Mouse (Mus musculus) liver, embryonic 12.5 days (tissue): ENCODE data around the gene Dnmt1. TPM values are rescaled to one million over a fixed set of nuclear protein-coding genes. Genes with fewer than 3 reads are reported as not detected.
A peak's percentile ranks its signal among the peaks of the same experiment; 100 is the strongest.

Experiments used
- ATAC-seq: fragments of 200-750 bp; cut with Nextera tagmentation; 2 replicates; pipeline ENCODE4 v1.8.0; 2017; ENCODE audit warnings: moderate number of reproducible peaks, mild to moderate bottlenecking, moderate library complexity
- H3K27ac ChIP-seq: fragments of 300-500 bp; sonication (generic); 2 replicates; pipeline ENCODE4 v1.5.1; 2016; ENCODE audit warnings: mild to moderate bottlenecking
- H3K27me3 ChIP-seq: fragments of 300-500 bp; sonication (generic); replicated peaks from 2 replicates; pipeline ENCODE4 v1.6.1; 2016; ENCODE audit warnings: mild to moderate bottlenecking, moderate library complexity
- H3K36me3 ChIP-seq: fragments of 300-500 bp; sonication (generic); 2 replicates; pipeline ENCODE4 v1.6.1; 2016; ENCODE audit warnings: mild to moderate bottlenecking, moderate library complexity
- H3K4me1 ChIP-seq: fragments of 300-500 bp; sonication (generic); 2 replicates; pipeline ENCODE4 v1.6.1; 2016
- H3K4me2 ChIP-seq: fragments of 300-500 bp; sonication (generic); 2 replicates; pipeline ENCODE4 v1.6.1; 2016; ENCODE audit warnings: mild to moderate bottlenecking, moderate library complexity
- H3K4me3 ChIP-seq: fragments of 300-500 bp; sonication (generic); 2 replicates; pipeline ENCODE4 v1.5.1; 2016; ENCODE audit warnings: mild to moderate bottlenecking, moderate library complexity
- H3K9ac ChIP-seq: fragments of 300-500 bp; sonication (generic); 2 replicates; pipeline ENCODE4 v1.6.1; 2016; ENCODE audit warnings: mild to moderate bottlenecking, moderate library complexity
- H3K9me3 ChIP-seq: fragments of 300-500 bp; sonication (generic); replicated peaks from 2 replicates; pipeline ENCODE4 v1.6.1; 2016; ENCODE audit warnings: mild to moderate bottlenecking, moderate library complexity
- WGBS: fragments of 180-500 bp; shearing (Covaris S2); methylation state at CpG from one replicate; pipeline ENCODE4 v1.1.7; 2016; ENCODE audit not compliant: insufficient replicate concordance; 5-methylcytosine and 5-hydroxymethylcytosine counted together
- polyA plus RNA-seq: library from polyadenylated mRNA; unstranded; fragments of >200 nt; fragmentation: Nextera tagmentation; extraction: Ambion mirVana; gene quantifications from 2 replicates; pipeline ENCODE4 v1.2.1, GENCODE M21; 2016

Gene Dnmt1
- polyA plus RNA-seq, 1 experiment from 2014 or later: 97.3 TPM

DNA sequence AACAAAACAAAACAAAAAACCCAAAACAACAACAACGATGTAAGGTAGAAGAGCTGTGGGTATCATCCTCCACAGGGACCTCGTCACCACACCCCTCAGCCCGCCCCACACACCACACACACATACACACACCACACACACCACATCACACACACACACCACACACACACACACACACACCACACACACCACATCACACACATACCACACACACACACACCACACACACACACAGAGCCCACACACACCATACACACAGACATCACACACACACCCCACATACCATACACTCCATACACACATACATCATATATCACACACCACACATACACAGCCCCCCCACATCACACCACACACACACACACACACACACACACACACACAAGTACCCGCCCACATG is 31.9 kb upstream of the Dnmt1 start:
- H3K9ac ChIP-seq: no peak overlapping the region
- no peak overlapping the region for H3K4me3 ChIP-seq
- no peak overlapping the region for H3K4me2 ChIP-seq
- H3K4me1 ChIP-seq: peaks cover 9% of the 10 kb centered on the region
- H3K27ac ChIP-seq: no peak overlapping the region
- ATAC-seq: no peak
- 82% methylated on average over 4 of the region's 4 CpGs for WGBS
- no peaks in the 10 kb centered on the region for H3K36me3 ChIP-seq
- H3K9me3 ChIP-seq: no peaks in the 10 kb centered on the region
- H3K27me3 ChIP-seq: peaks cover 13% of the 10 kb centered on the region; the same call in 1 of the 2 replicates

DNA sequence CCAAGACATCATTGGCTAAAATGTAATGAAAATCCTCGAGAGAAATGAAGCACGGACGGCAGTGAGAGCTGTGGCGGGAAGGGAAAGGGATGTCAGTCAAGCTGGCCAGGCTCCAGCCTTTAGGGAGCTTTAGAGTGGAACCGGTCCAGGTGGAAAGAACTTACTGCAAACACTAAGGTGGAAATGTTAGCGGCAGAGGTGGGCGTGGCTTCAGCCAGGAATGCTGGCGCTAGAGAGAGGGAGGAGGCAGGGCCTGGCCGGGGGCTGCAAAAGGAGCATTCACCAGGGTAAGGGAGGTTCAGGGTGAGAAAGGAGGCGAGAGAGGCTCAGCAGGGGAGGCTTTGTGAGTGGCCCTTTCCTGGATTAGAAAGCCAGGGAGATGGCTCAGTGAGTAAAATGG is 31.2 kb upstream of the Dnmt1 start:
- no peak overlapping the region for H3K27ac ChIP-seq
- no peak overlapping the region; the same call in 1 of the 2 replicates for H3K4me3 ChIP-seq
- peaks cover 9% of the 10 kb centered on the region for H3K4me1 ChIP-seq
- peaks cover 15% of the 10 kb centered on the region; the same call in 1 of the 2 replicates for H3K27me3 ChIP-seq
- no peaks in the 10 kb centered on the region for H3K36me3 ChIP-seq
- H3K4me2 ChIP-seq: peak overlapping the region; percentile 30
- ATAC-seq: no peak
- no peaks in the 10 kb centered on the region for H3K9me3 ChIP-seq
- 23% methylated on average over 10 of the region's 10 CpGs for WGBS
- H3K9ac ChIP-seq: peak overlapping the region; percentile 10; the same call in 1 of the 2 replicates

DNA sequence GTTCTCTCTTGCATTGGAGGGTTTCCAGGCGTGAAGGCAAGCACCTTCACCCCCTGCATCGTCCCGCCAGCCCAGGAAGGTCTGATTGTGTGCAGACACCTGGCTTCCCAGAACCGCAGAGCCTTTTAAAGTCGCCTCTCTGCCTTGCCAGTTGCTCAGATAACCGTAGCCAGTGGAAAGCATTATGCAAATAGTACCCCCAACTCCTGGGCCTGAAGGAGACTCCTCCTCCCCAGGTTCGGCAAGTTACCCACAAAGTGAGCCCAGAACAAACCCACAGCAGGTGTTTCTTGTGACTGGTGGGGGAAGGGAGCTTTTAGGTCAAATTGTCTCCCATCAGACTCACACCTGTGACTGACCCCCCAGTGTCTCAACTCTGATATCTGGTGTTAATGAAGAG is 28.3 kb upstream of the Dnmt1 start:
- WGBS: 34% methylated on average over 7 of the region's 7 CpGs
- no peak for ATAC-seq

GRCm38 (mm10) chr9:20986952-20987686 is 27.4 kb upstream of the Dnmt1 start:
- Histone ChIP-seq H3K36me3 (no peaks in the 10 kb centered on the region), H3K4me3 (no peak overlapping the region), H3K27ac (no peak overlapping the region), H3K9me3 (no peaks in the 10 kb centered on the region), H3K9ac (no peak overlapping the region), H3K4me1 (peaks cover 9% of the 10 kb centered on the region), H3K4me2 (no peak overlapping the region), H3K27me3 (peaks cover 15% of the 10 kb centered on the region; the same call in 1 of the 2 replicates)
- WGBS: 65% methylated on average over 15 of the region's 15 CpGs
- no peak for ATAC-seq

More for the DNA sequence above, 28.3 kb upstream of the Dnmt1 start:
- H3K4me1 ChIP-seq: peaks cover 9% of the 10 kb centered on the region
- H3K27ac ChIP-seq: no peak overlapping the region
- peaks cover 15% of the 10 kb centered on the region; the same call in 1 of the 2 replicates for H3K27me3 ChIP-seq
- no peak overlapping the region for H3K9ac ChIP-seq
- no peaks in the 10 kb centered on the region for H3K9me3 ChIP-seq
- H3K4me3 ChIP-seq: no peak overlapping the region
- no peaks in the 10 kb centered on the region for H3K36me3 ChIP-seq
- no peak overlapping the region for H3K4me2 ChIP-seq

DNA sequence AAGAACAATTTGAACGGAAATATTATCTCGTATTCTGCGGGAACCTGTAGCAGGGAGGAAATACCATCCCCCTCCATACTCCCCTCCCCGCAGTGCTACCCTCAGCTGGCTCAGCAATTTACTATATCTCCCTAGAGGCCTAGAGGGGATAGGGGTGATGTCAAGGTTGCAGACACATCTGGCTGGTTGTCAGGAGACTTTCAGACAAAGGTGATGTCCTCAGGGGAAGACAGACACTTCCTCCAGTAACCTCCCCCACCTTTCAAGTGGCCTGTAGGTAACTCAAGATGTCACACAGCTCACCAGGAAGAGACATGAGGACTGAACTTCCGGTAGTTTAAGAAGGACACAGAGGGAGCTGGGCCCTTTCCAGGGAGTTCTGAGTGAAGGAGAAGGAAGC is 23.5 kb upstream of the Dnmt1 start:
- H3K9me3 ChIP-seq: no peaks in the 10 kb centered on the region
- no peak overlapping the region for H3K9ac ChIP-seq
- no peak overlapping the region for H3K4me2 ChIP-seq
- peaks cover 12% of the 10 kb centered on the region; the same call in 1 of the 2 replicates for H3K27me3 ChIP-seq
- H3K36me3 ChIP-seq: no peaks in the 10 kb centered on the region
- no peak overlapping the region for H3K27ac ChIP-seq
- peaks cover 15% of the 10 kb centered on the region for H3K4me1 ChIP-seq
- no peak overlapping the region for H3K4me3 ChIP-seq
- 22% methylated on average over 5 of the region's 5 CpGs for WGBS
- no peak for ATAC-seq

DNA sequence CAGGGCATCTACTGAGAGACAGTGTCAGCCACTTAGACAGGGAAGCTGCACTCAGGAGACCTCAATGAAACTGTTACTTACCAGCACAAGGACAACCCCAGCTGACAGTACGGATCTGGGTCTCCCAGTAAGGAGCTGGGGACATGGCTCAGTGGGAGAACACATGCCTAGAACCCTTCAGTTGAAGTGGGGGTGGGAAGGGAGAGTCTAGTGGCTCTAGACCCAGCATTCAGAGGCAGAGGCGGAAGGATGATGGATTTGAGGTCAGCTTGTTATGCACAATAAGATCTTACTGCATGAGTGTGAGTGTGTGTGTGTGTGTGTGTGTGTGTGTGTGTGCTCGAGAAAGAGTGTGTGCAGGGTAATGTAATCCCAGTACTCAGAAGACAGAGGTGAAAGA is 22.5 kb upstream of the Dnmt1 start:
- Histone ChIP-seq H3K27ac (no peak overlapping the region), H3K27me3 (peaks cover 6% of the 10 kb centered on the region; the same call in 1 of the 2 replicates), H3K9ac (no peak overlapping the region), H3K4me2 (no peak overlapping the region), H3K4me1 (peaks cover 18% of the 10 kb centered on the region), H3K36me3 (no peaks in the 10 kb centered on the region), H3K4me3 (no peak overlapping the region), H3K9me3 (no peaks in the 10 kb centered on the region)
- 58% methylated on average over 3 of the region's 3 CpGs for WGBS
- no peak for ATAC-seq

GRCm38 (mm10) chr9:20979769-20980168 is 20.1 kb upstream of the Dnmt1 start:
- no peak for ATAC-seq

GRCm38 (mm10) chr9:20979181-20979580 is 19.5 kb upstream of the Dnmt1 start:
- no peak overlapping the region for H3K9ac ChIP-seq
- peak overlapping the region; percentile 52 for H3K27ac ChIP-seq
- H3K4me1 ChIP-seq: peaks cover 47% of the 10 kb centered on the region
- no peaks in the 10 kb centered on the region for H3K36me3 ChIP-seq
- H3K4me2 ChIP-seq: no peak overlapping the region
- no peak for ATAC-seq
- no peaks in the 10 kb centered on the region for H3K9me3 ChIP-seq
- 54% methylated on average over 5 of the region's 5 CpGs for WGBS
- no peak overlapping the region for H3K4me3 ChIP-seq
- H3K27me3 ChIP-seq: 0 out of 2 replicates have a peak, but pooled peaks cover 7% of the 10 kb centered on the region

More at GRCm38 (mm10) chr9:20979769-20980168, 20.1 kb upstream of the Dnmt1 start:
- Histone ChIP-seq H3K4me2 (no peak overlapping the region), H3K36me3 (no peaks in the 10 kb centered on the region), H3K9ac (no peak overlapping the region), H3K27ac (no peak overlapping the region), H3K9me3 (no peaks in the 10 kb centered on the region), H3K27me3 (0 out of 2 replicates have a peak, but pooled peaks cover 7% of the 10 kb centered on the region), H3K4me1 (peaks cover 41% of the 10 kb centered on the region), H3K4me3 (no peak overlapping the region)
- 78% methylated on average over 7 of the region's 7 CpGs for WGBS

GRCm38 (mm10) chr9:20978409-20979095 is 18.9 kb upstream of the Dnmt1 start:
- Histone ChIP-seq H3K9me3 (no peaks in the 10 kb centered on the region), H3K4me1 (peaks cover 53% of the 10 kb centered on the region), H3K4me3 (no peak overlapping the region), H3K4me2 (no peak overlapping the region), H3K27me3 (0 out of 2 replicates have a peak, but pooled peaks cover 7% of the 10 kb centered on the region), H3K36me3 (no peaks in the 10 kb centered on the region), H3K27ac (peak overlapping the region; percentile 52), H3K9ac (no peak overlapping the region)
- no peak for ATAC-seq
- WGBS: 53% methylated on average over 10 of the region's 10 CpGs

- Histone ChIP-seq H3K4me1 (peaks cover 66% of the 10 kb centered on the region), H3K4me2 (peak overlapping the region; percentile 98), H3K4me3 (peak overlapping the region; percentile 72), H3K27me3 (0 out of 2 replicates have a peak, but pooled peaks cover 7% of the 10 kb centered on the region), H3K36me3 (no peaks in the 10 kb centered on the region), H3K9me3 (no peaks in the 10 kb centered on the region), H3K9ac (peak overlapping the region; percentile 70; the same call in 1 of the 2 replicates), H3K27ac (peak overlapping the region; percentile 80; the same call in 1 of the 2 replicates)
- no peak for ATAC-seq
- WGBS: 8% methylated on average over 4 of the region's 4 CpGs
Observed at GRCm38 (mm10) chr9:20976961-20977689, 17.4 kb upstream of the Dnmt1 start.

DNA sequence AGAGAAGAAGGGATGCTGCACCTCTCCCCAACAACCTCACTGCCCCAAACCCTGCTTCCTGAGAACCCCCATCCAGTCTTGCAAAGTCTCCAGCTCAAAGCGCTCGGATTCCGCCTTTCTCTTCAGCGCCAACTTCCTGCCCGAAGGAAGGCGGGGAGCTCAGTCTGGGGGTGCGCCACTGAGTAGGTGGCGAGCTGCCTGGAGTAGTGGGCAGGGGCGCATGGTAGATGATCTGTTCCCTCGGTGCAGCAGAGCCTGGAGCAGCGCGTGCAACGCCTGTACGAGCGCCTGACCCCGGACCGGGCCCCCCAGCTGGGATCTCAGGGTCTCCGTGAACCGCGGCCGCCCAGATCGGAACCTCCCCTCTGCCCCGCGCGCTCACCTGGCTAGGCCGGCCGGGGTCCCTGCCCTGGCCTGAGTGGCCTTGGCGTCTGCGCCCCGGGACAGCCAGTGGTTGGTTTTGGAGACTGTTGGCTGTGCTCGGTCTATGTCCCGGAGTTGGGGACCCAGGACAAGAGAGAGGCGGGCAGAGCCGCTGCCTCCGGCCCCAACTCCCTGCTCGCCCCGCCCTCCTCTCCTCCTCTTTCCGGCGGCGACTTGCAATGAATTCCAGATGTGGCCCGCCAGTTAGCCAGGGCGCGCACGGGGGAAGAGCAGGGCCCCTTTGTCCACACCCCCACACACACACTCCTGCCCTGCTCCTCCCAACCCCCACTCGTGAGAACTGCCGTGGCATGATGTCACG is 16.7 kb upstream of the Dnmt1 start, which contains the start of gene S1pr2:
TSS of gene S1pr2 (minus strand) at position 566 of the 745 bp plus-strand sequence.
- peak within 1 kb of the TSS; percentile 70 for H3K9ac ChIP-seq
- H3K27me3 ChIP-seq: 0 out of 2 replicates have a peak, but pooled peaks cover 7% of the 10 kb centered on the region
- H3K27ac ChIP-seq: peak within 1 kb of the TSS; percentile 80
- H3K4me3 ChIP-seq: peak within 1 kb of the TSS; percentile 72
- peak; percentile 66 for ATAC-seq
- peaks cover 73% of the 10 kb centered on the region for H3K4me1 ChIP-seq
- WGBS: under 1% methylated on average over 46 of the region's 47 CpGs
- no peaks in the 10 kb centered on the region for H3K36me3 ChIP-seq
- peak within 1 kb of the TSS; percentile 98 for H3K4me2 ChIP-seq
- H3K9me3 ChIP-seq: no peaks in the 10 kb centered on the region
